ENCODE assay signal across 16 mouse cellular contexts in the genomic region with DNA sequence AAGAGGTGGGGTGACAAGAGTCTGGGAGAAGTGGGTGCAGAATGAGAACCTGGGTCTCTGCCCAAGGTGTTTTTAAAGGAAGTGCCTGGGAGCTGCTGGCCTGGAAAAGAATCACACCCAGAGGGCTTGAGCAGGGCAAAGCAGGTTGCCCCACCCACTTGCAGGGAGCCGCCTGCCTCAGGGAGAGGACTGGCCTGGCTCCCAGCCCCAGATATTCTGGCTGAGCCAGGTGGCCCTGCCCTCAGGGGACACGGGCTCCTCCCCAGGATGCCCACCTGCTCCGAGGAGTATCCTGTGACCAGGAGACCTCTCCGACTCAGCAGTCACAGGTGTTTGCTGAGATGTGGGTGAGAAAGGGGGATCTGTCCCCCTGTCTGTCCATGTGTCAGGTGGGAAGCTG. TPM values are rescaled to one million over a fixed set of nuclear protein-coding genes. Genes with fewer than 3 reads are reported as not detected.
A peak's percentile ranks its signal among the peaks of the same experiment; 100 is the strongest.
DNase-seq lines count a peak whose midpoint lies in the region; ATAC-seq and TF ChIP-seq lines count a peak whose summit lies in the region.
"Had no signal": no experiment of that assay in that cellular context is flagged by ENCODE, and none has a peak within 500 bp of the region (broad histone marks: within the 10 kb centered on the region; RNA-seq: fewer than 3 reads in every experiment).

No protein-coding gene starts in this region.

- DNase-seq in cerebellum, adult 11 months, result peak; percentile 31
- DNase-seq in cerebellum, postnatal 4 days (ENCODE audit: low spot score in 2 of 2), result no peak
- DNase-seq in lung, adult 2 months, result no peak
- DNase-seq in cerebellum, postnatal 36 days, result peak; percentile 27 to 39
- DNase-seq in spleen, adult 12 weeks (ENCODE audit: low spot score), result no peak
- no peak for DNase-seq in heart, postnatal 14 days
- DNase-seq: left cerebral cortex, postnatal 4 days; thymus, adult 18-20 months had no signal

- TF ChIP-seq POLR2A in lung, adult 2 months (IDR thresholded peaks at IDR 0.05; ENCODE audit: borderline replicate concordance, extremely low read depth, low read depth, low read length), result no peak
- peak; percentile 10 for TF ChIP-seq POLR2A in myocyte (IDR thresholded peaks at IDR 0.05; ENCODE audit: insufficient read length, low read depth)

- H3K4me2 ChIP-seq in lung, embryonic 15.5 days, result no peak overlapping the region
- no peak overlapping the region for H3K4me2 ChIP-seq in myocyte (ENCODE audit: low read depth)
- H3K4me2 ChIP-seq: hindbrain, embryonic 15.5 days; liver, embryonic 11.5 days; midbrain, embryonic 12.5 days had no signal

- 56% methylated on average over 4 of the region's 4 CpGs for WGBS in lung, embryonic 15.5 days
- WGBS in lung, adult 2 months, result 72% methylated on average over 4 of the region's 4 CpGs

- H3K4me1 ChIP-seq in lung, embryonic 15.5 days, result peaks cover 28% of the 10 kb centered on the region
- peaks cover 10% of the 10 kb centered on the region for H3K4me1 ChIP-seq in lung, adult 2 months (ENCODE audit: control insufficient read depth, insufficient read depth, low read length)
- H3K4me1 ChIP-seq: midbrain, embryonic 12.5 days had no signal

- H3ac ChIP-seq in myocyte (ENCODE audit: control insufficient read depth, insufficient read length), result no peak overlapping the region

- no peak overlapping the region for H3K4me3 ChIP-seq in lung, embryonic 15.5 days
- H3K4me3 ChIP-seq in lung, adult 2 months (replicated peaks; ENCODE audit: extremely low read depth, low read depth, low read length), result no peak overlapping the region
- no peak overlapping the region for H3K4me3 ChIP-seq in myocyte
- H3K4me3 ChIP-seq: forebrain, embryonic 10.5 days; hindbrain, embryonic 15.5 days; midbrain, embryonic 12.5 days had no signal

- H3K27ac ChIP-seq in lung, embryonic 15.5 days, result no peak overlapping the region
- H3K27ac ChIP-seq: forebrain, embryonic 10.5 days; hindbrain, embryonic 15.5 days; kidney, postnatal 0 days; midbrain, embryonic 12.5 days had no signal

- no peaks in the 10 kb centered on the region for H3K9me3 ChIP-seq in lung, embryonic 15.5 days
- H3K9me3 ChIP-seq: forebrain, embryonic 10.5 days; hindbrain, embryonic 15.5 days; midbrain, embryonic 12.5 days had no signal

- H3K36me3 ChIP-seq in lung, embryonic 15.5 days, result peaks cover 18% of the 10 kb centered on the region; the same call in 1 of the 2 replicates
- H3K36me3 ChIP-seq in myocyte (ENCODE audit: control insufficient read depth, insufficient read depth), result peaks cover 48% of the 10 kb centered on the region
- H3K36me3 ChIP-seq: forebrain, embryonic 10.5 days had no signal

- ATAC-seq in lung, embryonic 15.5 days (ENCODE audit: borderline replicate concordance, extremely low read depth, low FRiP score, low TSS enrichment), result 0 out of 2 replicates have a peak, but pooled peaks have one; percentile 15
- ATAC-seq: Patski had no signal

- TF ChIP-seq CTCF in lung, adult 2 months (IDR thresholded peaks at IDR 0.05; ENCODE audit: insufficient read depth, low read length), result no peak

- no peak overlapping the region for H3K9ac ChIP-seq in lung, embryonic 15.5 days
- H3K9ac ChIP-seq: hindbrain, embryonic 15.5 days; midbrain, embryonic 12.5 days had no signal

- H3K27me3 ChIP-seq in lung, embryonic 15.5 days, result peaks cover 42% of the 10 kb centered on the region; the same call in 1 of the 2 replicates
- no peaks in the 10 kb centered on the region for H3K27me3 ChIP-seq in myocyte (ENCODE audit: control insufficient read depth, insufficient read depth, insufficient read length)
- H3K27me3 ChIP-seq: hindbrain, embryonic 15.5 days; midbrain, embryonic 12.5 days; Patski had no signal

- H3K79me2 ChIP-seq in myocyte (ENCODE audit: control insufficient read depth, insufficient read depth), result peaks cover 32% of the 10 kb centered on the region

- intact Hi-C loops in heart, postnatal 14 days (cut with DNase I), result no loop called here

TF ChIP-seq in myocyte, 11 proteins besides CTCF, POLR2A, EP300 and RAD21:
- TF ChIP-seq USF1 (IDR thresholded peaks at IDR 0.05; ENCODE audit: low read depth) (no peak), MYOD1 (IDR thresholded peaks at IDR 0.05; ENCODE audit: control insufficient read depth in 1 of 3, insufficient read length in 2 of 3, low read depth in 2 of 3) (peak in 1 of 3 experiments; percentile 30), MYOG (IDR thresholded peaks at IDR 0.05; ENCODE audit: control insufficient read depth in 1 of 3, insufficient read depth in 1 of 3, insufficient read length in 2 of 3, low read depth in 2 of 3) (peak in 1 of 3 experiments; percentile 17)

RNA-seq across cellular contexts. Expression of a gene that starts 32.4 kb away (rescaled TPM):
- polyA plus RNA-seq in lung, embryonic 15.5 days (2015; fragmentation: Nextera tagmentation; extraction: Ambion mirVana), result 0.89 and 1.6 TPM in 2 replicates
- 21.6 and 30.9 TPM in 2 replicates for polyA plus RNA-seq in lung, adult 2 months (2012; rRNA removed)
- polyA plus RNA-seq in myocyte (2012; fragmentation: generic; extraction: Trizol), result 72.9 TPM
- total RNA-seq in heart, postnatal 14 days (2021), result 10 to 100 TPM; 15.6 to 20.0 TPM

RNA-seq across cellular contexts. Expression of a gene that starts 55.3 kb away (rescaled TPM):
- polyA plus RNA-seq in lung, embryonic 15.5 days (2015; fragmentation: Nextera tagmentation; extraction: Ambion mirVana), result 2.9 and 3.8 TPM in 2 replicates
- polyA plus RNA-seq in lung, adult 2 months (2012; rRNA removed), result 8.7 and 10.5 TPM in 2 replicates
- not detected for polyA plus RNA-seq in myocyte (2012; fragmentation: generic; extraction: Trizol)
- total RNA-seq in heart, postnatal 14 days (2021), result 1 to 10 TPM; 1.1 to 1.2 TPM
- polyA plus RNA-seq: Patski had no signal

Comparison
In these comparisons a context has a peak if more than half of its experiments do, and no peak if none do; other contexts are left out.
1. DNase-seq: peak in cerebellum, adult 11 months (single experiment) and cerebellum, postnatal 36 days (2 of 2); none in cerebellum, postnatal 4 days (0 of 2), lung, adult 2 months (single experiment), spleen, adult 12 weeks (single experiment) and heart, postnatal 14 days (0 of 2).